Mouse (Mus musculus): ENCODE measurements around the gene Ric3.

- TF ChIP-seq SIN3A (IDR thresholded peaks at IDR 0.05; ENCODE audit: low read length): no peak
- no peak for TF ChIP-seq MAX (IDR thresholded peaks at IDR 0.05; ENCODE audit: low read length)
- no peak for TF ChIP-seq CHD1 (IDR thresholded peaks at IDR 0.05; ENCODE audit: low read depth, low read length)
- no peak for TF ChIP-seq ZKSCAN1 (IDR thresholded peaks at IDR 0.05; ENCODE audit: borderline replicate concordance, low read depth, low read length)
- TF ChIP-seq CHD2 (IDR thresholded peaks at IDR 0.05; ENCODE audit: low read length): no peak
- no peak for TF ChIP-seq UBTF (IDR thresholded peaks at IDR 0.05; ENCODE audit: low read depth, low read length)
- TF ChIP-seq CTCF (conservative IDR thresholded peaks at IDR 0.05 in 1 of 2, IDR thresholded peaks at IDR 0.05 in 1 of 2; ENCODE audit: low read depth in 2 of 2, low read length in 2 of 2): peak; percentile 22 to 69; a peak in 3 of 4 replicates
- TF ChIP-seq POLR2A (IDR thresholded peaks at IDR 0.05; ENCODE audit: low read depth, low read length): no peak
Measured at GRCm38 (mm10) chr7:109098145-109099018, 15.3 kb upstream of the Ric3 start.
